Mouse (Mus musculus) CH12.LX (cell line): ENCODE data around the gene 4931428L18Rik. TPM values are rescaled to one million over a fixed set of nuclear protein-coding genes. Genes with fewer than 3 reads are reported as not detected.

Experiments used
- DNase-seq: peaks from one replicate; pipeline ENCODE4 v3.0.0-alpha.2; 2013; ENCODE audit errors: extremely low read depth
- H3K27ac ChIP-seq: 2 replicates; pipeline ENCODE4 v1.5.1; 2012; ENCODE audit warnings: low read depth, mild to moderate bottlenecking, control low read depth, moderate library complexity; ENCODE audit not compliant: insufficient read depth
- H3K27me3 ChIP-seq: replicated peaks from 2 replicates; pipeline ENCODE3; 2012; ENCODE audit warnings: inconsistent platforms
- H3K36me3 ChIP-seq, 2 experiments: replicated peaks in 1 of 2; 2 replicates each; pipeline versions ENCODE3 to v1.6.1; 2012; ENCODE audit warnings: inconsistent platforms in 1 of 2, low read length in 1 of 2, mild to moderate bottlenecking in 1 of 2, mixed read lengths in 1 of 2, moderate library complexity in 1 of 2; ENCODE audit not compliant: control insufficient read depth in 1 of 2, insufficient read depth in 1 of 2
- H3K4me1 ChIP-seq, 2 experiments: 2 replicates each; pipeline ENCODE4 v1.6.1; 2012; ENCODE audit warnings: inconsistent platforms in 1 of 2, moderate library complexity in 1 of 2; ENCODE audit not compliant: insufficient read depth in 2 of 2, control insufficient read depth in 1 of 2
- H3K4me2 ChIP-seq: 2 replicates; pipeline ENCODE4 v1.6.1; 2012; ENCODE audit warnings: low read depth, mild to moderate bottlenecking, control low read depth; ENCODE audit not compliant: poor library complexity, insufficient read depth, severe bottlenecking
- H3K4me3 ChIP-seq, 3 experiments: fragments of 150-350 bp in 1 of 3; sonication (generic) in 1 of 3; replicated peaks in 1 of 3; 2 replicates each; pipeline versions ENCODE3 to v1.5.1; 2011 to 2012; ENCODE audit warnings: low read depth in 2 of 3, low read length in 2 of 3, mild to moderate bottlenecking in 2 of 3, moderate library complexity in 2 of 3, control low read depth in 1 of 3, improper control_type of control experiment in 1 of 3, inconsistent platforms in 1 of 3, mixed read lengths in 1 of 3; ENCODE audit not compliant: poor library complexity in 1 of 3
- H3K79me2 ChIP-seq: replicated peaks from 2 replicates; pipeline ENCODE4 v1.6.1; 2012; ENCODE audit warnings: mild to moderate bottlenecking, moderate library complexity; ENCODE audit not compliant: control insufficient read depth, poor library complexity, insufficient read depth, severe bottlenecking; ENCODE audit errors: extremely low read depth
- H3K9ac ChIP-seq: 2 replicates; pipeline ENCODE4 v1.6.1; 2012; ENCODE audit warnings: low read depth, mild to moderate bottlenecking, control low read depth, moderate library complexity; ENCODE audit not compliant: insufficient read depth
- H3K9me3 ChIP-seq: replicated peaks from 2 replicates; pipeline ENCODE3; 2012; ENCODE audit warnings: low read length, inconsistent platforms, mixed read lengths
- BHLHE40 ChIP-seq: IDR thresholded peaks from 2 replicates; pipeline ENCODE4 v1.6.1; 2011; ENCODE audit warnings: mild to moderate bottlenecking, low read depth, low read length, improper control_type of control experiment
- CHD1 ChIP-seq: IDR thresholded peaks from 2 replicates; pipeline ENCODE4 v1.6.1; 2012; ENCODE audit warnings: low read depth, low read length, improper control_type of control experiment, inconsistent platforms
- E2F4 ChIP-seq: IDR thresholded peaks from 2 replicates; pipeline ENCODE4 v1.6.1; 2011; ENCODE audit warnings: low read depth, low read length, improper control_type of control experiment; ENCODE audit not compliant: insufficient replicate concordance
- GABPA ChIP-seq: IDR thresholded peaks from 2 replicates; pipeline ENCODE4 v1.6.1; 2012; ENCODE audit warnings: low read depth, low read length, improper control_type of control experiment, inconsistent platforms; ENCODE audit not compliant: insufficient replicate concordance
- KAT2A ChIP-seq: IDR thresholded peaks from 2 replicates; pipeline ENCODE4 v1.6.1; 2012; ENCODE audit warnings: low read length, improper control_type of control experiment, inconsistent platforms; ENCODE audit not compliant: insufficient replicate concordance
- MAFK ChIP-seq: IDR thresholded peaks from 2 replicates; pipeline ENCODE4 v1.6.1; 2011; ENCODE audit warnings: low read length, improper control_type of control experiment; ENCODE audit not compliant: insufficient replicate concordance
- MAX ChIP-seq: IDR thresholded peaks from 2 replicates; pipeline ENCODE4 v1.6.1; 2011; ENCODE audit warnings: low read length, improper control_type of control experiment
- MAZ ChIP-seq: IDR thresholded peaks from 2 replicates; pipeline ENCODE4 v1.6.1; 2012; ENCODE audit warnings: low read depth, mild to moderate bottlenecking, inconsistent platforms, low read length, improper control_type of control experiment, moderate library complexity
- MXI1 ChIP-seq: IDR thresholded peaks from 2 replicates; pipeline ENCODE4 v1.6.1; 2011; ENCODE audit warnings: mild to moderate bottlenecking, low read depth, low read length, improper control_type of control experiment
- MYC ChIP-seq: IDR thresholded peaks from 2 replicates; pipeline ENCODE4 v1.6.1; 2011; ENCODE audit warnings: low read depth, mild to moderate bottlenecking, improper control_type of control experiment, low read length
- NELFE ChIP-seq: IDR thresholded peaks from 2 replicates; pipeline ENCODE4 v1.6.1; 2011; ENCODE audit warnings: low read depth, low read length, improper control_type of control experiment
- NRF1 ChIP-seq: IDR thresholded peaks from 2 replicates; pipeline ENCODE4 v1.6.1; 2014; ENCODE audit warnings: low read depth, mild to moderate bottlenecking, inconsistent platforms, low read length, improper control_type of control experiment, moderate library complexity
- PAX5 ChIP-seq: IDR thresholded peaks from 2 replicates; pipeline ENCODE4 v1.6.1; 2012; ENCODE audit warnings: low read length, inconsistent platforms, mixed read lengths
- POLR2A ChIP-seq: IDR thresholded peaks from 2 replicates; pipeline ENCODE4 v1.6.1; 2011; ENCODE audit warnings: low read depth, mild to moderate bottlenecking, improper control_type of control experiment, low read length
- SIN3A ChIP-seq: IDR thresholded peaks from 2 replicates; pipeline ENCODE4 v1.6.1; 2012; ENCODE audit warnings: low read length, improper control_type of control experiment, inconsistent platforms
- SMC3 ChIP-seq: IDR thresholded peaks from 2 replicates; pipeline ENCODE4 v1.6.1; 2011; ENCODE audit warnings: low read depth, low read length, improper control_type of control experiment
- TBP ChIP-seq: conservative IDR thresholded peaks from 2 replicates; pipeline ENCODE4 v1.6.1; 2011; ENCODE audit warnings: low read depth, low read length, improper control_type of control experiment
- ZC3H11A ChIP-seq: IDR thresholded peaks from 2 replicates; pipeline ENCODE4 v1.6.1; 2012; ENCODE audit warnings: low read depth, mild to moderate bottlenecking, inconsistent platforms, low read length, improper control_type of control experiment
- ZKSCAN1 ChIP-seq: IDR thresholded peaks from 2 replicates; pipeline ENCODE4 v1.6.1; 2012; ENCODE audit warnings: low read depth, inconsistent platforms, low read length, improper control_type of control experiment, borderline replicate concordance
- ZMIZ1 ChIP-seq: IDR thresholded peaks from 2 replicates; pipeline ENCODE4 v1.6.1; 2012; ENCODE audit warnings: low read depth, mild to moderate bottlenecking, inconsistent platforms, low read length, improper control_type of control experiment
- dilution Hi-C: fragments of 300-500 bp; cut with MboI; formaldehyde crosslinking; loops from 2 replicates; pipeline ENCODE4 v1.14.3; 2020; ENCODE audit warnings: low sequenced_read_pairs; ENCODE audit not compliant: extremely low pct_unique_long_range_greater_than_20kb, extremely low pct_ligation_motif_present
- in situ Hi-C: fragments of 300-500 bp; cut with MboI; formaldehyde crosslinking; loops from 3 replicates; pipeline ENCODE4 v1.14.3; 2019; ENCODE audit warnings: low sequenced_read_pairs, low pct_ligation_motif_present, low pct_unique_long_range_greater_than_20kb, mixed read lengths
- polyA plus RNA-seq: library from polyadenylated mRNA; unstranded; fragments of >175 nt; gene quantifications from 2 replicates; pipeline ENCODE4 v1.2.1, GENCODE M21; 2012; ENCODE audit warnings: low read depth; ENCODE audit not compliant: insufficient read length
- total RNA-seq, 2 experiments: library from RNA; depleted of rRNA; stranded (reverse); fragments of 300-350 nt in 1 of 2; fragments of >200 nt in 1 of 2; gene quantifications; 2 replicates each; pipeline ENCODE4 v1.2.3; 2012 to 2014

The 4931428L18Rik gene
- total and polyA plus RNA-seq, 3 experiments: 4.6 to 11.0 (median 9.3) TPM

GRCm38 (mm10) chr1:31033851-31034534 lies 188.5 kb downstream of the 4931428L18Rik start:
- dilution Hi-C loops (no loop called here), in situ Hi-C loops (no loop called here)
- H3K27ac ChIP-seq: no peak overlapping the region
- no peak overlapping the region for H3K4me3 ChIP-seq
- no peaks in the 10 kb centered on the region for H3K9me3 ChIP-seq
- no peaks in the 10 kb centered on the region for H3K27me3 ChIP-seq
- DNase-seq: no peak
- no peak for TF ChIP-seq TBP
- TF ChIP-seq ZC3H11A: no peak
- no peak for TF ChIP-seq SMC3
- no peak for TF ChIP-seq MAZ
- no peak for TF ChIP-seq POLR2A
- no peak for TF ChIP-seq BHLHE40
- no peak for TF ChIP-seq PAX5
- H3K36me3 ChIP-seq: no peaks in the 10 kb centered on the region
- no peak overlapping the region for H3K4me2 ChIP-seq
- H3K9ac ChIP-seq: no peak overlapping the region
- H3K4me1 ChIP-seq: no peaks in the 10 kb centered on the region
- no peaks in the 10 kb centered on the region for H3K79me2 ChIP-seq

- dilution Hi-C loops: no loop called here
- in situ Hi-C loops: no loop called here
- H3K4me1 ChIP-seq: no peaks in the 10 kb centered on the region
- no peaks in the 10 kb centered on the region for H3K9me3 ChIP-seq
- DNase-seq: no peak
- H3K36me3 ChIP-seq: no peaks in the 10 kb centered on the region
- no peak overlapping the region for H3K4me2 ChIP-seq
- H3K79me2 ChIP-seq: no peaks in the 10 kb centered on the region
- no peak for TF ChIP-seq KAT2A
- TF ChIP-seq PAX5: no peak
- no peak for TF ChIP-seq MXI1
- no peak for TF ChIP-seq MAFK
- TF ChIP-seq NELFE: no peak
- TF ChIP-seq SIN3A: no peak
- TF ChIP-seq GABPA: no peak
- TF ChIP-seq ZMIZ1: no peak
- no peak for TF ChIP-seq MYC
- no peak for TF ChIP-seq MAX
- TF ChIP-seq ZKSCAN1: no peak
- no peak for TF ChIP-seq CHD1
- TF ChIP-seq NRF1: no peak
- no peak for TF ChIP-seq E2F4
- no peak overlapping the region for H3K27ac ChIP-seq
- no peaks in the 10 kb centered on the region for H3K27me3 ChIP-seq
- no peak overlapping the region for H3K4me3 ChIP-seq
- no peak overlapping the region for H3K9ac ChIP-seq
Measured at GRCm38 (mm10) chr1:31032351-31032750, 190.1 kb downstream of the 4931428L18Rik start.
